Mouse (Mus musculus) thymus, adult 18-20 months (tissue): ENCODE measurements around the gene Ces1h.
"Not testable (repeated sequence)": the region's sequence is repeated elsewhere in the genome, so short reads cannot be mapped to it uniquely, and the experiment has no call there.

Experiments
- DNase-seq, 2 experiments: peaks; one replicate each; pipeline ENCODE4 v3.0.0; 2022; ENCODE audit warnings: mixed read lengths in 2 of 2

Gene Ces1h

DNA sequence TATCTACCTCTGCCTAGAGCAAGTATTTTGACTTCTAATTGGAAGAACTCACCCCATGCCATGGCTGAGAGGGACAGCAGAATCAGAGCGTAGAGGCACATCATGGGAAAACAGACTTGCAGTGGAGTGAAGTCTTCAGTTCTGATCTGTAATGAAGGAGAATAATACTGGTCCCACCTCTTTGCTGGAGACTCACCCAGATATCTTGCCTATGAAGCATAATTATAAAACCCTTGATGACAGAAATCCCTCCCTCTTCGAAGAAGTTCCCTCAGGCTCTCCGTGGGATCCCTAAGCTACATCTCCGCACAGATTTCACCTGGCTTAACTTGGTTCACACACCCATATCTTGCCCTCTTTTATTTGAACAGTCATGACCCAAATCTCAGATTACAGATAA, at the start of gene Ces1h:
Ces1h (minus strand) TSS at position 101 of the 400 bp plus-strand sequence.
- DNase-seq: no peak

DNA sequence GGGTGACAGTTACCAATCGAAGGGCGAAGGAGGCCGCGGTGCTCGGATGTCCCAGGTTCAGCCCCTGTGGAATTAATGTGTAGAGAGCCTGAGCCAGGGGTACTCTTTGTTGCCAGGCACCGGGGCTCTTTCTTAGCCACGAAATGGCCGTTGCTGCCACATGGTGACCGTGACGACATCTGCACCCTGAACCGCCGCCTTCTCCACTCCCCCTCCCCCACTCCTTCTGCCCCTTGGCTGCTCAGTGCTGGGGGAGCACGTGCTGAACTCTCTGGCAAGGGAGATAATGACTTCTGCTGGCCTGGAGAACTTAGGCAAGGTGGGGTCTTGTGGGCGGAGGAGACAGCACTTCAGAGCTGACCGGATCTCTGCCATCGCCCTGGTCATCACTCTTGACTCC, 47.7 kb upstream of the Ces1h start:
- no peak for DNase-seq

DNA sequence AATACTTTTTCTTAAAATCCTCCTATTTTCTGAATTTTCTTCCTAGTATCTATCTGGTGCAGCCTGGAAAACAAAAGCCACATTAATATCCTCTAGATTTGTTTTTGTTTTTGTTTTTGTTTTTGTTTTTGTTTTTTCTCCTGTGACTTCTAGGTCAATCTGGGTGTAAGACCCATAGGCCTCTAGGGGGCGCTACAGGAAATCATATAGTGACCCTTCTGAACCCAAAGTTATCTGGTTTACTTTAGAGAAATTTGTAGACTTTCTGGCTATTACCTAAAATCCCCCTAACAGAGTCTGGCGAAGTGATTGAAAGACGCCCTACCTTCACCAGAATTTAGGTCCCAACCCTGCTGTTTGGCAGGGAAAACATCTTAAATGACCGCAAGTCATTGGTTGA, 35.9 kb upstream of the Ces1h start:
- no peak for DNase-seq

DNA sequence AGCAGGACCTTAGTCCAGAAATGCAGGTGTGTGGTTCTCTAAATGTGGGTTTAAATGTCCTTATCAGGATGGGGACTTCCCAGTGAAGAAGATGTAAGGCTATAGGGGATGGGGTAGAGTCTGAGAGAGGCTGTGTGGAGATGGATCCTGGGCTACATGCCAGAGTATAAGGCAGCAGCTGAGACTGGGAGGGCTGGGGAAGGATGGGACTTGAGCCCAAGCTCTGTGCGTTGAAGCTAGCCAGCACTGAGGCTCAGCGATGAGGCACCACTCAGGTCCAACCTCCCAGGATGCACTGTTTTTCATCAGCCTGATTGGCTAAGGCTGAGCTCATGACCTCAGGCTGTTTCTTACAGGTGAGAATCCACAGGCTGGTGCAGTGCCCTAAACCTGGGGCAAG, 29.3 kb upstream of the Ces1h start:
- no peak for DNase-seq

DNA sequence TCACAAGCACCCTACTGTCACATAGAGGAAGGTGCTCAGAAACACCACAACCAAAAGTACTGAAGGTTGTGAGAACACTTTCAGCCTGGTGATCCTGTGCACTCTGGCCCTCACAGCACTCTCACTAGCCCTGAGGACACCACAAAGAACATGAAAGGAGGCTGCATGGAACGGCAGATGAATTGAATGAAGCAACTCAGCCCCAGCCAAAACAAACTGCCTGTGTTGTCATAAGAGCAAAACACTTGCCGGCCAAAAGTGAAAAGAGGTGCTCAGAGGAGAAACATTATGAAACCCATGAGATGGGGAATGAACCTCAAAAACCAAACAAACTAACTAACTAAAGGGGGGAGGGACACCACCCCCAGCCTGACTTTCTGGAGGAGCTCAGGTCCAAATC, 20.2 kb upstream of the Ces1h start:
- DNase-seq: no peak

DNA sequence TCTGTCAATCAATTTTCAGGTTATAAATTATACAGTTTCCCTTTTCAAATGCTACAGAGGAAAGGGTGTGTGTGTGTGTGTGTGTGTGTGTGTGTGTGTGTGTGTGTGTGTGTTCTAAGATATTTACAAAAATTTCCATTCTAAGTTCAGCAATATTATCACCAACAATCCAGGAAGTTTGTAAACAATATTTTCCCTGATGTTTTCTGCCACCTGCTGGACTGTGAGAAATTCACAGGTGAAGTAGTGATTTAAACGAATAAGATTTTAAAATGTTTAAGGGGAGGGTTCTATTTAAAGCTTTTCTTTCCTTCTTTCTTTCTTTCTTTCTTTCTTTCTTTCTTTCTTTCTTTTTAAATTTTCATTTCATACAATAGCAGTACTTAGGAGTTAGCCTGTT, 18.5 kb upstream of the Ces1h start:
- no peak for DNase-seq

DNA sequence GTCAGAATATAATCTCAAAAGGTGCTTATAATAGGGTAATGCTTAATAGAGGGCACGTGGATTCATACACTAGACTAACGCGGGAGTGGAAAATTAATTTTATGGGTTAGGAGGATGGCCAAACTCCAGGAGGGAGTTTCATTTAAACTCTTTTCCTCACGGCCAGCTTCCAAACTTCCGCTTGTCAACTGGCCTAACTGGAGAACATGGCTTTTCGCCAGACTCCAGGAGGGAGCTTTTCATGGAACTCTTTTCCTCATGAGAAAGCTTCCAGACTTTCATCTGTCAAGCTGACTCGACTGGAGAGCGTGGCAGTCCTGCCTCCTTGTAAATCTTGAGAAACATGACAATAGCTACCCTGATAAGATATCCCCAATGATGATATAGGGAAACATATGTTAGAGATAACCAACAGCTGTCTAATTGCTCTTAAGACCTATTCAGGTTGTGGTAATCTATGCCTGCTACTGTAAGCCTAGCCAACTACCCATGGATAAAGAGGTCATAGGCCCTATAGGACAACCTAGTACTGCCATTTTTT, 14.6 kb upstream of the Ces1h start:
- DNase-seq: not testable (repeated sequence)

DNA sequence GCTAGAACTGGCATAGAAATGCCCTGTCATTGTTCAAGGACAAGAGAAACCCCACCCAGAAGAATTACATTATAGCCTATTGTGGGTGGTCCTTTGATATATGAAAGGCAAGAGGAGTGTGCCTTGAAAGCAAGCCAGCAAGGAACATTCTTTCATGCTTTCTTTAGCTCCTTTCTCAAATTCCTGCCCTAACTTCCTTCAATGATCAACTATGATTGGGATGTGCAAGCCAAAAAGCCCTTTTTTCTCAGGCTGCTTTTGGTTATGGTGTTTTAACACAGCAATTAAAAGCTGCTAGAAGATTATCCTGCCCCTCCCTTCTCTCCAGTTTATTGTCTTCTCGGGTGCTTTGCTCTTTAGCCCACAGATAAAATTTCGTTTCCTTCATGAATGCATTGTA, 10.0 kb downstream of the Ces1h start:
- DNase-seq: no peak

DNA sequence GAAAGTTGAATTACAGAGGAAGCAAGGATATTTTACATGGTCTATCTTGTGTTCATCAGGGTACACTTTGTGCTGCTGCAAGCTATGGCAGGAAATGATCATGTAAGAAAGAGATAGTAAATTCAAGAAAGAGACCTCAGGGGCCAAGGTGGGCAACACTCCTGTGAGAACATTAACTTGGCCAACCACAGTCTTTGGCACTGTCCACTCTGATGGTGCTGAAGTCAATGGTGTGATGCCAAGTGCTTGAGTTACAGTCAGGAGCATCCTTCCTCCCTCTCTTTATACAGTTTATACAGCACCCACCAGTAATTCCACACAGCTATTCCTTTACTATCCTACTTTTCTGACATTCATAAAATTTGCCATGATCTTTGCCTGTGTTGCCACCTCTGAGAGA, 19.4 kb downstream of the Ces1h start:
- DNase-seq: no peak

DNA sequence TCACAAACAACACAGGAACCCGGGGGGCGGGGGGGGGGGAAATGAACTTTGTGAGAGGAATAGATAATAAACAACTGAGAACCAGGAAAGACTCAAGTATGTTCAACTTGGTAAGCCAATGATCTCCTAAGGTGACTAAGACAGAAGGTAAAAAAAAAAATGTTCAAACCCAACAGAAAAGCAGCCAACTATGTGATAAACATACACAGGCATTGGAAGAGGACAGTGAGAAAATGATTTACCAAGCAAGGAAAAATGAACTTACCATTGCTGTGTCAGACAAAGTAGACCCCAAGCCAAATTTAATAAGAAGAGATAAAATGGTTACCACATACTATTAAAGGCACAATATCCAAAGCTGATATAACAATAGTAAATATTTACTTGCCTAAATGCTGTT, 40.0 kb downstream of the Ces1h start:
- no peak for DNase-seq

DNA sequence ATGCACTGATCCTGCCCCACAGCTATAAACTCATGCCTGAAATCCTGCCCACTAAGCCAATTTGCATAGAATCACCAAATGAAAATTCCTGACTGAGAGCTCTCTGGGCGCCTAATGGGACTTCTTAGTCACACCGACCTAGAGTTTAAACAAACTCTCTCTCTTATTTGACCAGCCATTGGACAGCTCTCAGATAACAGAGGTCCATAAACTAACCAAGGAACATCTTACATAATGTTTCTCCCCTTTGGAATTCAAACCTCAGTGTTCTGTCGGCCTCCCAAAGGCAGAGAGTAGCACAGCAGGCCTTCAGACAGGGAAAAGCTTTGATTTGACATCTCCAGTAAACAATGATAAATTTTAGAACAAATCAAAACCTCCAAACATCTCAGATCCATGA, 42.3 kb downstream of the Ces1h start, which contains the start of gene Ces1g:
Ces1g (minus strand) TSS at position 102 of the 400 bp plus-strand sequence.
- no peak for DNase-seq

DNA sequence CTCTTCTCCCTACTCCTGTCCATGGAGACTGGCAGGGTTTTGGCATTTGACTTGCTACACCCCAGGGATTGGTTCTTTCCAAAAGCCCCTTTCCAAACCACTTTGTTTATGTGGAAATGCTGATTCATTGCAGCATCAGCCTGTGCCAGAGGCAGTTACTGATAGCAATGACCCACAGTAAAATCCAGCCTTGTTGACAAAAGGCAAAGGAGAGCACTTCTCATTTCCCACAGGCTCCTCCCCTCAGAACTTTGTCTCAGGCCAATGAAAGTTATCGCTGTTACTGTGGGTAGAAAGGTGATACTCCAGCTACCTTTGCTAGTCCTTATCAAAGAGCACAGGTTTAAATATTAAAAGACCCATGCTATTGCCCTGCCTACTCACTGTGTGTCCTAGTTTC, 46.8 kb downstream of the Ces1h start:
- no peak for DNase-seq

DNA sequence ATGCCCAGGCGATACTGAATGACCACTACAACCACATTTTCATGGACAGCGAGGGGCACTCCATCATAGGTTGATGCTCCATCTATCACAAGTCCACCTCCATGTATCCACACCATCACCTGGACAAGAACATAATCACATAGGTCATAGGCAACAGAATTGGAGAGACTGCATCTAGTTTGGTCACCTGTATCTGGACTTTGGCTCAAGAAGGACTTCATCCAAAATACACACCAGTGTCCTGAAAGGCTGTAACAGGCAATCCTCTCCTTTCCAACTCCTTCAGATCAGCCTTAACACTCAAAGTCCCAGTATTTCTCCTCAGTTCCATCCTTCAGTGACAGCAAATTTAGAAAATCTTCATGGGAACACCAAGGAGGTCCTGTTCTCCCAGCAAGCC, 48.4 kb downstream of the Ces1h start:
- DNase-seq: no peak

DNA sequence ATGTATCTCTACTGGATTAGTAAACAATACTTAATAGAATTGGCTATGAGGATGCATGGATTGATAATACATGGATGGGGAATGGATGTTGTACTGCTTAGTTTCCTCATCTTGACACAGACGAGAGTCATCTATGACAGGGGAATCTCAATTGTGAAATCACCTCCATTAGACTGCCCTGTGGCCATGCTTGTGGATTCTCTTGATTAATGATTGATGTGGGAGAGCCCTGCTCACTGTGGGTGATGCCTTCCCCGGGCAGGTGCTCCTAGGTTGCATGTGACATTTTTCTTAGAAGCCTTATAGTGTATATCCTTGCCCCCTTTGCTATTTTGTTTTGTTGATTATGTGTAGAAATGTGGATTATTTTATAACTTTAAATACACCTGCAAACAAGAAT, 54.4 kb downstream of the Ces1h start:
- DNase-seq: no peak

DNA sequence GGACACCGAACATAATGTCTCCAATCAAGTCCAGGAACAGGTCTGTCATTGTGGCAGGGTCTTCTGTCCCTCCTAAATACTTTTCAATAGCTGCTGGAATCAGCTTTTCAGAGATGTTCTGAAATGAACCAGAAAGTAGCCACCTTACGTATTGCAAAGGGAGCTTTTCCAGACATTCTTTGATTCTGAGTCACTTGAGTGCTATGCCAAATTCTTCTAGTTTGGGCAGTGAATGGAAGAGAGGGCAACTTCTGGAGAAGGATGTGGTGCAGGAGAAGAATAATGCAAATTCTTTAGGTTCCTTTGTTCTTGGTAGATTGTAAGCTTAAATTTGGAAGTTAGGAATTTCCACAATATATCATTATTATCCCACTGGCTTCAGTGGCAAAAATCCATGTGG, 62.5 kb downstream of the Ces1h start:
- DNase-seq: no peak

DNA sequence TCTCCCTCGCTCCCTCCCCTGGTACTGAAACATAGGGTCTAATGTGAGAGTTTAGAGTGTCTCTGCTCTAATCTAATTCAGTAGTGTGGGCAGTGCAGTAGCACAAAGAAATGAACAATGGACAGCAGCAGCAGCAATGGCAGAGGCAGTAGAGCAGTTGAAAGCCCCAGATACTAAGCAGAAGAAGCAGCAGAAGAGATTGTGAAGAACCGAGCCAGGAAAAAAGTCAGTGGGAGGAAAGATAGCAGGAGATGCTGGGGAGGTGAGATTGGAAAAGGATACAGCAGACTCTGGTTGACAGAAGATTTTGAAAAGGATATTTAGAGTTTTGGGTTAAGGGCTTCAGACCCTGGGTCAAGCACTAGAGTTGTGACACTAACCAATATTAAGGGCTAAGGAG, 64.0 kb downstream of the Ces1h start:
- DNase-seq: no peak
